Mouse (Mus musculus) neutrophil, adult 59 days (primary cell): ENCODE results near the gene Gpr152. TPM values are rescaled to one million over a fixed set of nuclear protein-coding genes. Genes with fewer than 3 reads are reported as not detected.

Source experiments
- total RNA-seq, 2 experiments: library from RNA; stranded (reverse); gene quantifications; 1 replicate in 1 of 2; 2 replicates in 1 of 2; pipeline ENCODE4 v1.2.4; 2023

Gene Gpr152
- total RNA-seq = under 1 TPM in 1 of 2 experiments, not detected in 1; 0.13 TPM

DNA sequence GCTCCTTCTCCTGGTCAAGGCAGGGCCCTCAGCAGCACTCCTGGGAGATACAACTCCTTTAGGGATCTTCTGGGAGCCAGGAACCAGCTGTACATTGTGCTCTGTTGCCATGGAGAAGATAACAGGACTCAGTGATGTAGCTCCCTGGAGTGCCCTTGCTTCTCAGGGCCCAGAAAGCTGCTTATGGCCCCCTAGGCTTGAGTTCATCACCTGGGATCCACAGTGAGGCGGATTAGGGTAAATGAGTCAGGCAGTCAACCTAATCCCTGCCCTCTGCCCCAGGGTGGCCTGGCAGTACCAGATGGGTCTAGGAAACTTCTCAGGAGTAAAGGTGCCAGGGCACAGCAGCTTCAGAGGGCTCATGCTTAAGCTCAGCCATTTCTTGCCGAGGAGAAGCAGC lies at the start of gene Gpr152:
Gene Gpr152 (plus strand): TSS at position 342 of the 400 bp plus-strand sequence.

DNA sequence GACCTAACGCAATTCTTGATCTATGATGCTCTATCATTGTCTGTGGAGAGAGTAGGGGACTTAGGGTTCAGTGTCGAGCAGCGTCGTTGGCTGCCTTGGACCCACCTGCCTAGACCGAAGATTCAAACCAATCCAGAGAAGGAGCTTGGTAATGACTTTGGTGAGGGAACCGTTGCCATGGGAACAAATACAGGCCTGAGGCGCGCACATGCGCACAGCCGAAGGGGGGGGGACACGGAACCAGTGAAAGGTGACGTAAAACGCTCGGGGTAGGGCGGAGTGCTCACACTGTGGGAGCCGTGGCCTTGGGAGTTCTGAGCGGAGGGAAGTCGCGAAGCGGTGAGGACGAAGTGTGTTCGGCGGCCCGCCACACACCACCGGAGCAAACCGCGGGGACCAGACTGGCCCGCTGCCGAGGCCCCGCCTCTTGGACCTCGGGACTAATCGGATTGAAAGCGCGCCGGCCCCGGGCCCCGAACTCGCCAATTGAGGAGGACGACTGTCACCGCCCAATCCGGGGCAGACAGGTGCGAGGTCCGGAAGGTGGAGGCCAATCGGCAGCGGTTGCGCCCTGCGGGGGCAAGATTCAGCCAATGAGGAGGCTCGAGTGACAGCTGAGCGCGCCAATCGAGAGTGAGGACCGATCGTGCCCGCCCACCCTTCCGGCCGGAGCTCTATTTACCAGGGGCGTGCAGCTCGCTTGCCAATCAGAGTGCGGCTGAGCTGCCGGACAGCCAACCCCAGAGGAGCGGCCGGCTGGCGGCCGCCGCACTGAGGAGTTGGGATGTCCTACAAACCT lies 42.7 kb upstream of the Gpr152 start, which contains the start of gene Cdk2ap2:
Gene Cdk2ap2 (plus strand): TSS at position 541 of the 799 bp plus-strand sequence.

DNA sequence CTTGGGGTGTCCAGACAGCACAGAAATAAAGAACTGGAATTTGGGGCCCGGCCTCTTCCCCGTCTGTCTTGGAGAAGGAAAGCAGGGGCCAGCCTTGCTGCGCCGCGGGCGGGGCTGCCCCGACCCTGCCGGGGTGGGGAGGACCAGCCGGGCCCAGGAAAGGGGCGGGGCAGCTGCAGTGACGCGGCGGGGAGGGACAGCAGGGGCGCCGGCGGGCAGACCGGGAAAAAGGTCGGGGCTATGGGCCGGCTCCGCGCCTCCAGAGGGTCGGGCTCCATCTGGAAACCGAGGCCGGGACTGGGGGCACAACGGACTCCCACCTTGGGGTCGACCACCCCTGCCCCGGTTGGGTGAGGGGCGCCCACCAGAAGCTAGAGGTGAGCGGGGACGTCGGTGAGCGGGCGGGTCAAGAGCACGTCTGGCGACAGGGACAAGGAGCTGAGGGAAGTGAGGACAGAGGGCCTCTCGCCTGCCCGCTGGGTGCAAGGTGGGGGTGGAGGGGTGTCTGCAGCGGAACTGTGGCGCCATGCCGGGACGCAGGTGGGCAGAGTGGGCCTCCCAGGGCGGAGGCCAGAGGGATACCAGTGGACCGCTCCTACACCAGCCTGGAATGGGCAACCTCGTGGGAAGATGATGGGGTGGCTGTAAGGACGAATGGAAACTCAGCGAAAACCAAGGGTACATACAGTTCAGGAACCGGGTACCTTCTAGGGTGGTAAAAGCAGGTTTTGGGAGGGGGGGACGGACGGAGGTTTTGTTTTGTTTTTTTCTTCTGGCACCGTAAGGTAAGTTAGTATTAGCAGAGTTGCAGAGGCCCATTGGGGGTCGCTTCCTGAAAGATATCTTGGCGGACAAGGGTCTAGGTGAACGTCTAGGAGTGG lies 39.5 kb upstream of the Gpr152 start, which contains the start of gene Pitpnm1:
Gene Pitpnm1 (plus strand): TSS at position 162 of the 881 bp plus-strand sequence.

DNA sequence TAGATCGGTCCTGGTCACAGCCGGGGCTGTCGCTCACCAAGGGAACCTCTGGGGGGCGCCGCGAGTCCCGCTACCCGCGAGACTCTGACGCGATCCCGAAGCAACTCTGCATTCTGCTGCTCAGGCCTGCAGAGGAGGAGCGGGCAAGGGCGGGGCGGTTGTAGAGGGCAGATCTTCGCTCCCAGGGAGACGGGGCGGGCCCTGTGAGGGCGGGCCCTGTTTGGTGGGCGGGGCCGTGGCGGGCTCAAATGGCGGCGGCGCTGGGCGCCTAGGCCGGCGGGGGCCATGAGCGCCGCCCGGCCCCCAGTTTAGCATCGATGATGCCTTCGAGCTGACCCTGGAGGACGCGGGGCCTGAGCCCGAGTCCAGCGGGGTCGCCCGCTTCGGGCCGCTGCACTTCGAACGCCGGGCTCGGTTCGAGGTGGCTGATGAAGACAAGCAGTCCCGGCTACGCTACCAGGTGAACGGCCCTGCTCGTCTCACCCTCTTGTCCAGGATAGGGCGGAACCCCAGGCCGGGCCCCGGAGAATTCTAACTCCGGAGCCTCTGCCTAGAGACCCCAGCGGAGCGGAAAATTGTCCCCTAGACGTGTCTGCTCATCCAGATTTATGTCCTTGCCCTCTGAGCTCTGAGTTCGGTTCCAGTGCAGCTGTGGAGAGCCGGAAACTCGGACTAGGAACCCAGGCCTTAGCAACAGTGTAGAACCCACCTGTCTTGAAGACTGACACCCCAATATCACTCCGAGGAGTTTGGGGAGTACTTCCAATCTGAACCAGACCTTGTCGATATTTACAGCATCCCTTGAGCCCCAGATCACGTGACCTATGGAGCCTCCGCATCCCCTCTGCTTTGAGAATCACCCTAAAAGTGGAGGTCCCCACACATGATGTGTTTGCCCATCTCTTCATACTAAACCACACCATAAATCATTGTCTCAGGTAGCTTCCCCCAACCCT lies 13.6 kb upstream of the Gpr152 start, which contains the start of gene Aip:
Gene Aip (minus strand): TSS at position 118 of the 956 bp plus-strand sequence.

DNA sequence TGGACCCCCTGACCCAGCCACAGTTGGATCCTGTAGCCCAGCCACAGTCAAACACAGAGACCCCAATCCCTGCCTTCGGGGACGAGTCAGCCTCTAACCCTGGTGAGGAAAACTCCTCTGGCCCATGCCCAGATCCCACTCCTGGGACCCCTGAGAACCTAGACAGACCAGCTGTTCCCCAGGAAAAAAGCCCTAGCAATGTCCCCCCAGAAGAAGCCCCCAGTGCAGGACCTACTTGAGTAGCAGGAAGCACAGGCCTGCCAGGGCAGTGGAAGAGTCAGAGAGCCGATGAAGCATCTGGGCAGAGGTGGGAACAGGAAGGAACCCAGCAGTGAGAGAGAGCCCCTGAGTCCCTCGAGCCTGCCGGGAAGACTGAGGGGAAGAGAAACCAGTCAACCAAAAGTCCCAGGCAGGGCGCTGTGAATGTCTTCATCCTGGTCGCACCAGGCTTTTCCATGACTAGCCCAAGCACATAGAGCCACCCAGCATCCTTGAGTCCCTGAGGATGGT lies 4.2 kb downstream of the Gpr152 start, which contains the start of gene Cabp4:
Gene Cabp4 (minus strand): TSS at position 275 of the 510 bp plus-strand sequence.

DNA sequence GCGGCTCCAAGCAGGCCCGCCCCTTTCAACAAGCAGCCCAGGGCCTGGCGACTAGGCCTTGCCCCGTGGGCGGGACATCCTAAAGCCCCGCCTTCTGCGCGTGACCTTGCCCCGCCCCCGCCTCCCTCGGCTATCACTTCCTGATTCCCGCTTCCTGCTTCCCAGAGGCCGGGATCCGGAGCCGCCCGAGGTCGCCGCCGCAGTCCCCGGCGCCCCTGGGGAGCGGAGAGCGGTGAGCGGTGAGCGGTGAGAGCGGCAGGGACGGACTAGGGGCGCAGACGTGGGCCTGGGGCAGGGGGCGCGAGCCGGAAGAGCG lies 8.9 kb downstream of the Gpr152 start, which contains the start of gene Coro1b:
Gene Coro1b (plus strand): TSS at position 129 of the 316 bp plus-strand sequence.

DNA sequence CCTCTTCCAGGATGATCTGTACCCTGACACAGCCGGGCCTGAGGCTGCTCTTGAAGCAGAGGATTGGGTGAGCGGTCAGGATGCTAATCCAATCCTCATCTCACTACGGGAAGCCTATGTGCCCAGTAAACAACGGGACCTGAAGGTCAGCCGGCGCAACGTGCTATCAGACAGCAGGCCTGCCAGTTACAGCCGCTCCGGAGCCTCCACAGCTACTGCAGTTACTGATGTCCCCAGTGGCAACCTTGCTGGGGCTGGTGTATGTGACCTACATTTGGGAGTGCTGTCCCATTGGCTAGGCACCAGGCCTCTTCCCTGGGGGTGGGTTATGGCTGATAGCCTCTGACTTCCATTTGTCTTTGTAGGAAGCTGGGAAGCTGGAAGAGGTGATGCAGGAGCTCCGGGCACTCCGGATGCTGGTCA lies 13.7 kb downstream of the Gpr152 start, which contains the start of gene Ptprcap:
Gene Ptprcap (plus strand): TSS at position 373 of the 423 bp plus-strand sequence.

DNA sequence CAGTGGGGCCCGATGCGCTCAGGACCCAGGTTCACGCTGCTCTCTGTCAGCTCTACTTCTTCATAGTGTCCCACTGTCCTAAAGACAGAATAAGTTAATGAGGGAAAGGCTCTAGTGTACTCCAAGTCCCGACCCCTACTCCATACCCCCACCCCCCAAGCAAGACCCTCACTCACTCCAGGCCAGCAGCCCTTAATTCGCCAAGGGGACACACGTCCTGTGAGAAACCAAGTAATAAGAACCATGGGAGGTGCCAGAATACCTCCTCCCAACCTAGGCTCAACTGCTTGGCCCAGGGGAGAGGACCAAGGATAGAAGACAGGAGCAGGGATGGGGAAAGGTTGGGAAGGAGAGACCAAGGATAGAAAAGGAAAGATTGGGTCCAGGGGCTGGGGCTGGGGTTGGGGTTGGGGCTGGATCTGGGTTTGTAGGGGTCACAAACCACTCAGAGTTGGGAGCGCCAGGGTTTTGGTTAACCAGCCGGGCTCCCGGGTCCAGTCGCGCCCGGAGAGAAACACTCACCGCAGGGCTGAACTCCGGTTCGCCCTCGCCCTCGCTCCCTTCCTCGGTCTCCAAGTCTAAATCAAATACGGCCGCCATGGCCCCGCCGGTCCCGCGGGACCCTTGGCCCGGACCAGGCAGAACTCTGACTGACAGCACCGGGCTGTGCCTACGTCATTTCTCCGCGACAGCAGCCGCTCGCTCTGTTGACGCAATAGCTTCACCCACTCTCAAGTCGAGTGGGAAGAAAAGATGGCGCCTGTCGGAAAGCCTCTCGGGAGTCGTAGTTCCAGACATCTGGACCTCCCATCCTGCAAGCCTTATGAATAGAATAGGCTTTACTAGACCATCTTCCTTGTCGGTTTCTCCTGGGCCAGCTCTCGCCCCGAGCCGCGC lies 23.3 kb downstream of the Gpr152 start, which contains the start of gene Rps6kb2:
Gene Rps6kb2 (minus strand): TSS at position 709 of the 897 bp plus-strand sequence.

DNA sequence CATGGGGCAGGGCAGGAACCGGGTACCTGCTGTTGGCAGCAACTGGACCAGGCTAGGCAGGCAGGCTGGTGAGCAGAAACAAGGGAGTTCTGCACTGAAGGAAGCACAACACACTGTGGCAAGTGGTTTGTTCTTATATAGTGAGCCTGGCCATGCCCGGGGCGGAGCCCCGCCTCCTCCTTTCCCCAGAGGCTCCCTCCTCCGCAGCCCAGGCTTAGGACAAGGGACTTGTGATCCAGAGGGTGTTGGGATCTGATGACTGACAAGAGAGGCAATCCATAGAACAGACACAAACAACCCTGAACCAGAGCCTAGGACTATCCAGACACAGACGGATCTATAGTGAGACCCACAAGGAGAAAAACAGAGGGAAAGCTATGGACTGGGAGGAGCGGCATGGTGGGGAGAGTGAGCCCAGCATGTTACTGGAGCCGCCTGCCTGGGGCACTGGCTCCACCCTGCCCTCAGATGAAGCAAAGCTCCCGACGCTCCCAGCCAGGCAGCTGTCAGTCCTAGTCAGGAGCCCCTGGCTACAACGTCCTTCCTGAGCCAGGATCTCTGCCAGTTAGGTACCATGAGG lies 35.9 kb downstream of the Gpr152 start, which contains the start of gene Carns1:
Gene Carns1 (minus strand): TSS at position 112 of the 580 bp plus-strand sequence.

DNA sequence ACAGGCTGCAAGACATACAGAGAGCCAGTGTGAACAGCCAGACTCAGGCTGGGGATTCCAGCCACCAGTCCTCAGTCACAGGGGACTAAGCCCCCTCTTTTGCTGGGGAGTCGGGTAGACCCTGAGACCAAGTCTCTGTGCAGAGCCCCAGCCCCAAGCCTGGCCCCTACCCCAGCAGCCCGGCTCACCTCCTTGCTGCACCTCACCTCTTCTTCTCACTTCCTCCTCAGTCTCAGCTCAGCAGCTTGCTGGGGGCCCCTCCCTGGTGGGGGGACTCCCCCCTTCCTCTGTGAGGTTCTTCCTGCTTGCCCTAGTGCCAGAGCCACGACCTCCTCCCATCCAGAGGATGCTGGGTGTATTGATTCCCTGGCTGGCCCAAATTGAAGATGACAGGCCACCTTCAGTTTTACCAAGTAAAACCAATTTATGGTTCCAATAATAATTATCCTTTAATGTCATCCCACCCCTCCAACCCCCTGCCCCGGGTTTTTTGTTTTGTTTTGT lies 51.3 kb downstream of the Gpr152 start, which contains the start of gene Tbc1d10c:
Gene Tbc1d10c (minus strand): TSS at position 454 of the 504 bp plus-strand sequence.

DNA sequence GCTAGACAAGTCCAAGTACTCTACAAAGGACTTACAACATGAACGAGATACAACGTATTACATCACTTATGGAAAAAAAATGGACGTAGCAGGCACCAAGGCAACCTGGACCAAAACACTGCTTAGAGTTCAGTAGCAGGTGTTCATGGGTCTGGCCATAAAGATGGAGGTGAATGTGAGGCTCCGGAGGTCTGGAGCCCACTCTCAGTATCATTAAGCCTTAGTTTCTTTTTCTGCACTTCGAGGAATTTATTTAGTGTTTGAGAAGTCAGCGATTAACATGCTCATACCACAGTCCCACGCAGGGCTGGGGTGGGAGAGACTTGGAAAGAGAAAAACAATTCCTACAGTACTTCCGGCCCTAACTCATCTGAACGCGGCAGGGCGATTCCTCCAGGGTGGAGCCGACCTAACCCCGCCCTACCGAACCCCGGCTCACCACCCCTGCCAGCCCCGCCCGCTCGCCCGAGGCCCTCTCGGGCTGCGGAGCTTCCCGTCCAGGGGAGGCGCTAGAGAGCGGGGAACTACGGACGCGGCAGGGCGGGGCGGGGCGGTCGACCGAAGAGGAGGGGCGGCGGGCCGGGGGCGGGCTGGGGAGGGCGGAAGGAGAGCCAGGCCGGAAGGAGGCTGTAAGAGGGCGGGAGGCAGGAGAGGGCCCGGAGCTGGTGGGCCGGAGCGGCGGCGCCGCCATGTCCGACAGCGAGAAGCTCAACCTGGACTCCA lies 52.1 kb downstream of the Gpr152 start, which contains the start of gene Ppp1ca:
Gene Ppp1ca (plus strand): TSS at position 538 of the 723 bp plus-strand sequence.

Other genes with a start within 250 kb of the Gpr152 start
- 100 to 1,000 TPM; 221 to 250 TPM for gene Tcirg1, start 232.7 kb upstream of the Gpr152 start, total RNA-seq
- gene Ndufs8, start 227.0 kb upstream of the Gpr152 start, total RNA-seq = 10 to 100 TPM; 52.9 to 70.6 TPM
- gene Aldh3b1, start 210.0 kb upstream of the Gpr152 start, total RNA-seq = 100 to 1,000 TPM; 143 to 153 TPM
- 100 to 1,000 TPM; 236 to 316 TPM for gene Unc93b1, start 204.6 kb upstream of the Gpr152 start, total RNA-seq
- gene Aldh3b3, start 181.1 kb upstream of the Gpr152 start, total RNA-seq = 10 to 100 TPM in 1 of 2 experiments, 1 to 10 TPM in 1; 9.9 to 11.1 TPM
- 10 to 100 TPM; 12.6 to 14.7 TPM for gene Aldh3b2, start 167.5 kb upstream of the Gpr152 start, total RNA-seq
- gene Acy3, start 153.2 kb upstream of the Gpr152 start, total RNA-seq = under 1 TPM; 0.53 to 0.88 TPM
- gene Tbx10, start 147.0 kb upstream of the Gpr152 start, total RNA-seq = not detected
- gene Nudt8, start 139.2 kb upstream of the Gpr152 start, total RNA-seq = 1 to 10 TPM; 4.7 to 4.8 TPM
- gene Gm49405, start 139.2 kb upstream of the Gpr152 start, total RNA-seq = 1 to 10 TPM in 1 of 2 experiments, under 1 TPM in 1; 0.33 to 1.0 TPM
- gene Doc2g, start 136.5 kb upstream of the Gpr152 start, total RNA-seq = under 1 TPM; 0.57 to 0.73 TPM
- 10 to 100 TPM; 68.4 to 70.8 TPM for gene Ndufv1, start 127.0 kb upstream of the Gpr152 start, total RNA-seq
- gene Gstp1, start 101.8 kb upstream of the Gpr152 start, total RNA-seq = 10 to 100 TPM; 63.6 to 65.3 TPM
- gene Gstp2, start 93.8 kb upstream of the Gpr152 start, total RNA-seq = 1 to 10 TPM; 8.2 to 9.4 TPM
- 1 to 10 TPM; 6.6 to 7.7 TPM for gene Gstp3, start 80.2 kb upstream of the Gpr152 start, total RNA-seq
- gene Cabp2, start 58.2 kb upstream of the Gpr152 start, total RNA-seq = not detected
- gene Cdk2ap2, start 42.6 kb upstream of the Gpr152 start, total RNA-seq = 100 to 1,000 TPM; 228 to 257 TPM
- 100 to 1,000 TPM; 185 to 192 TPM for gene Pitpnm1, start 39.8 kb upstream of the Gpr152 start, total RNA-seq
- gene Aip, start 13.9 kb upstream of the Gpr152 start, total RNA-seq = 100 to 1,000 TPM; 108 TPM
- gene Cabp4, start 4.2 kb downstream of the Gpr152 start, total RNA-seq = under 1 TPM; 0.67 to 0.82 TPM
- gene Coro1b, start 8.8 kb downstream of the Gpr152 start, total RNA-seq = 100 to 1,000 TPM; 188 to 219 TPM
- 10 to 100 TPM; 13.8 to 18.6 TPM for gene Ptprcap, start 13.8 kb downstream of the Gpr152 start, total RNA-seq
- 10 to 100 TPM; 34.4 to 42.3 TPM for gene Rps6kb2, start 23.6 kb downstream of the Gpr152 start, total RNA-seq
- gene Carns1, start 35.7 kb downstream of the Gpr152 start, total RNA-seq = 10 to 100 TPM; 34.4 to 34.6 TPM
- 100 to 1,000 TPM; 126 to 134 TPM for gene Tbc1d10c, start 51.5 kb downstream of the Gpr152 start, total RNA-seq
- gene Ppp1ca, start 52.3 kb downstream of the Gpr152 start, total RNA-seq = 100 to 1,000 TPM; 433 to 455 TPM
- gene Rad9a, start 61.9 kb downstream of the Gpr152 start, total RNA-seq = 10 to 100 TPM; 28.4 to 29.8 TPM
- 1 to 10 TPM; 2.5 to 4.2 TPM for gene Clcf1, start 74.5 kb downstream of the Gpr152 start, total RNA-seq
- not detected for gene AC109138.7, start 74.6 kb downstream of the Gpr152 start, total RNA-seq
- gene Pold4, start 92.1 kb downstream of the Gpr152 start, total RNA-seq = 10 to 100 TPM; 53.1 to 57.3 TPM
- 10 to 100 TPM; 28.7 to 35.5 TPM for gene Ssh3, start 129.4 kb downstream of the Gpr152 start, total RNA-seq
- 10 to 100 TPM; 33.9 to 37.4 TPM for gene Ankrd13d, start 143.3 kb downstream of the Gpr152 start, total RNA-seq
- gene Grk2, start 166.4 kb downstream of the Gpr152 start, total RNA-seq = 100 to 1,000 TPM; 428 to 445 TPM